Mouse (Mus musculus) left cerebral cortex, postnatal 4 days (tissue): ENCODE results near the gene Smarcd2. TPM values are rescaled to one million over a fixed set of nuclear protein-coding genes. Genes with fewer than 3 reads are reported as not detected.
A peak's percentile ranks its signal among the peaks of the same experiment; 100 is the strongest.

ENCODE experiments used
- DNase-seq: peaks from one replicate; pipeline ENCODE4 v3.0.0-alpha.2; 2022
- intact Hi-C: fragments of 180-260 bp; cut with DNase I; formaldehyde crosslinking; loops from one replicate; pipeline ENCODE4 v1.15.1; 2025
- total RNA-seq, 2 experiments: library from RNA; stranded (reverse); gene quantifications; 2 replicates each; pipeline ENCODE4 v1.2.3; 2021

Smarcd2 gene
- total RNA-seq, 2 experiments from 2014 or later: 13.9 to 17.8 TPM

GRCm38 (mm10) chr11:106282452-106282851 is 9.7 kb upstream of the Smarcd2 start:
- DNase-seq: no peak
- intact Hi-C loops: no loop called here

- DNase-seq: peak; percentile 93
- intact Hi-C loops: no loop called here
Measured at GRCm38 (mm10) chr11:106276454-106276853, 3.7 kb upstream of the Smarcd2 start, which contains the start of gene Tcam1. Gene Tcam1 (plus strand): TSS chr11:106276672.

GRCm38 (mm10) chr11:106274971-106275411 is 2.2 kb upstream of the Smarcd2 start:
- DNase-seq: no peak
- intact Hi-C loops: no loop called here

GRCm38 (mm10) chr11:106274374-106274773 is 1.6 kb upstream of the Smarcd2 start:
- intact Hi-C loops: no loop called here
- DNase-seq: no peak

- intact Hi-C loops: no loop called here
- DNase-seq: no peak
Measured at GRCm38 (mm10) chr11:106273811-106274210, 1.0 kb upstream of the Smarcd2 start.

- intact Hi-C loops: no loop called here
- DNase-seq: no peak
Measured at GRCm38 (mm10) chr11:106273311-106273684, 526 bp upstream of the Smarcd2 start.

GRCm38 (mm10) chr11:106271794-106272643 is 753 bp downstream of the Smarcd2 start:
- intact Hi-C loops: no loop called here
- peak; percentile 43 for DNase-seq

GRCm38 (mm10) chr11:106271131-106271793 is 1.5 kb downstream of the Smarcd2 start:
- intact Hi-C loops: no loop called here
- peak; percentile 15 for DNase-seq

- intact Hi-C loops: loop anchor here (10.0 kb wide), 1 partner anchor 126 kb away; no protein-coding TSS in a partner anchor
- peak; percentile 49 for DNase-seq
Measured at GRCm38 (mm10) chr11:106269060-106269431, 3.7 kb downstream of the Smarcd2 start.

GRCm38 (mm10) chr11:106268326-106269059 is 4.3 kb downstream of the Smarcd2 start:
- peak; percentile 76 for DNase-seq
- intact Hi-C loops: loop anchor here (10.0 kb wide), 1 partner anchor 126 kb away; no protein-coding TSS in a partner anchor

GRCm38 (mm10) chr11:106267871-106268270 is 4.9 kb downstream of the Smarcd2 start:
- intact Hi-C loops: loop anchor here (10.0 kb wide), 1 partner anchor 127 kb away; no protein-coding TSS in a partner anchor
- peak; percentile 33 for DNase-seq

GRCm38 (mm10) chr11:106267311-106267852 is 5.4 kb downstream of the Smarcd2 start:
- intact Hi-C loops: loop anchor here (10.0 kb wide), 1 partner anchor 127 kb away; no protein-coding TSS in a partner anchor
- DNase-seq: peak; percentile 79

GRCm38 (mm10) chr11:106266431-106266830 is 6.3 kb downstream of the Smarcd2 start:
- DNase-seq: no peak
- intact Hi-C loops: loop anchor here (10.0 kb wide), 1 partner anchor 128 kb away; no protein-coding TSS in a partner anchor

GRCm38 (mm10) chr11:106265570-106265969 is 7.2 kb downstream of the Smarcd2 start:
- intact Hi-C loops: loop anchor here (10.0 kb wide), 1 partner anchor 129 kb away; no protein-coding TSS in a partner anchor
- DNase-seq: no peak

- intact Hi-C loops: loop anchor here (10.0 kb wide), 1 partner anchor 130 kb away; no protein-coding TSS in a partner anchor
- DNase-seq: no peak
Measured at GRCm38 (mm10) chr11:106264988-106265387, 7.8 kb downstream of the Smarcd2 start.

GRCm38 (mm10) chr11:106263963-106264362 is 8.8 kb downstream of the Smarcd2 start:
- intact Hi-C loops: loop anchor here (10.0 kb wide), 1 partner anchor 131 kb away; no protein-coding TSS in a partner anchor
- no peak for DNase-seq

- no peak for DNase-seq
- intact Hi-C loops: loop anchor here (10.0 kb wide), 1 partner anchor 134 kb away; no protein-coding TSS in a partner anchor
Measured at GRCm38 (mm10) chr11:106260826-106261450, 11.8 kb downstream of the Smarcd2 start.

- peak; percentile 27 for DNase-seq
- intact Hi-C loops: loop anchor here (5.0 kb wide), 1 partner anchor 71 kb away; no protein-coding TSS in a partner anchor
Measured at GRCm38 (mm10) chr11:106256775-106257174, 16.0 kb downstream of the Smarcd2 start.

GRCm38 (mm10) chr11:106255685-106256451 is 16.9 kb downstream of the Smarcd2 start, which contains the start of the genes Ftsj3 and Psmc5:
Gene Ftsj3 (minus strand): TSS chr11:106256079.
Gene Psmc5 (plus strand): TSS chr11:106256154.
- DNase-seq: peak; percentile 99
- intact Hi-C loops: loop anchor here (5.0 kb wide), 1 partner anchor 71 kb away; no protein-coding TSS in a partner anchor
